Mouse (Mus musculus) embryo, embryonic 10.5 days (tissue): ENCODE data around the gene Gm5415.
"Not testable (repeated sequence)": the region's sequence is repeated elsewhere in the genome, so short reads cannot be mapped to it uniquely, and the experiment has no call there.

ENCODE experiments used
- DNase-seq: peaks from one replicate; pipeline ENCODE4 v3.0.0-alpha.2; 2015; ENCODE audit warnings: low spot score

Gene Gm5415

GRCm38 (mm10) chr1:32547194-32547593 lies at the start of gene Gm5415:
Gene Gm5415 (minus strand): TSS chr1:32547294.
- not testable (repeated sequence) for DNase-seq

DNA sequence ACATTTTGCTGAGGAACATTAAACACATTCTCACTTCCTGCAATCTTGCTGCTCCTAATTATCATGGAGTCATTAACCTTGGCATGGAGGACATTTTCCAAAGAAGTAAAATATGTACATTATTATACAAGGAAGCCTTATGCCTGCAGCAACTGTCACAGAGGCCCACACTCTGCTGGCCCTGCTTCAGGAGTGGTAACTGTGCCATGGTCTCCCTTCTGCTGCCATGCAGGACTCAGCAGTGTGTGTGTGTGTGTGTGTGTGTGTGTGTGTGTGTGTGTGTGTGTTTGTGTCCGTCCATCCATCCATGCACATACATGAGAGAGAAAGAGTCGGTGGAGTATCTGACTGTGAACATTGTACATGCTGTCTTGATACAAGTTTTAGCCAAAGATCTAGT lies 21.8 kb upstream of the Gm5415 start:
- no peak for DNase-seq

GRCm38 (mm10) chr1:32553925-32554324 lies 6.8 kb upstream of the Gm5415 start:
- DNase-seq: peak; percentile 5

DNA sequence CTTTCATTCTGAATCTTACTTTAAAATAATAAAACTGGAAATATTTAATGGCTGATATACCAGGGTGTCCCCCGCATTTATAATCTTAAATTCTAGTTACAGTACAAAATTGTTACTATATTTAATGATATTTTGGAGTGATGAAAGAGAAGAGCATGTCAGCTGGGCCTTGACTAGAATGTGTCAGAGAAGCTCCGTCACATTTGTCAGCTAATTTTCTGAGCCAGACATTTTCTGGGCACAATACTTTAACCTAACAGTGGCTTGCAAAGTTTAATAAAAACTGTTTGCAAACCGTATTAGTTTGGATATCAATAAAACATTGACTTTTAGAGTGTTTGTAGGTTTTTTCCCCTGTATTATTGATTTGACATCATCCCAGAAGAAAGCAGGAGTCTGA lies 6.4 kb upstream of the Gm5415 start:
- no peak for DNase-seq

GRCm38 (mm10) chr1:32503381-32503780 lies 43.7 kb downstream of the Gm5415 start:
- no peak for DNase-seq
